In genomic region chrX:159547093-159547492, GRCm38 (mm10) we compare ENCODE assay signal across 24 mouse cellular contexts. TPM values are rescaled to one million over a fixed set of nuclear protein-coding genes. Genes with fewer than 3 reads are reported as not detected.
A peak's percentile ranks its signal among the peaks of the same experiment; 100 is the strongest.
DNase-seq lines count a peak whose midpoint lies in the region; ATAC-seq and TF ChIP-seq lines count a peak whose summit lies in the region.
"Had no signal": no experiment of that assay in that cellular context is flagged by ENCODE, and none has a peak within 500 bp of the region (broad histone marks: within the 10 kb centered on the region; RNA-seq: fewer than 3 reads in every experiment).

No protein-coding gene starts in this region.

- peak; percentile 69 to 73; a peak in 3 of 4 replicates for TF ChIP-seq EP300 in MEL (IDR thresholded peaks at IDR 0.05; ENCODE audit: low read depth in 1 of 2, low read length in 2 of 2)

- no peak for TF ChIP-seq POLR2A in MEL (IDR thresholded peaks at IDR 0.05; ENCODE audit: control insufficient read depth in 1 of 2, insufficient read depth in 1 of 2, low read depth in 1 of 2, low read length in 2 of 2, poor library complexity in 1 of 2)

- no peak overlapping the region for H3K9ac ChIP-seq in MEL (ENCODE audit: control insufficient read depth, low read depth, low read length, poor library complexity, severe bottlenecking)
- H3K9ac ChIP-seq: embryonic facial prominence, embryonic 13.5 days; embryonic facial prominence, embryonic 15.5 days; forebrain, embryonic 12.5 days had no signal

- peak; percentile 71 for ATAC-seq in megakaryocyte progenitor cell, adult 5-6 weeks (replicated peaks; ENCODE audit: poor library complexity)
- ATAC-seq: forebrain, embryonic 14.5 days; forebrain, embryonic 16.5 days had no signal

- peak overlapping the region; percentile 3; the same call in 1 of the 2 replicates for H3K27ac ChIP-seq in MEL (ENCODE audit: control insufficient read depth, low read depth, low read length)
- H3K27ac ChIP-seq: embryonic facial prominence, embryonic 13.5 days; embryonic facial prominence, embryonic 15.5 days; forebrain, embryonic 10.5 days; forebrain, embryonic 12.5 days had no signal

- peaks cover 9 to 20% of the 10 kb centered on the region in 2 experiments for H3K4me1 ChIP-seq in MEL (ENCODE audit: control insufficient read depth in 1 of 2, insufficient read depth in 2 of 2, low read length in 2 of 2)
- H3K4me1 ChIP-seq: embryonic facial prominence, embryonic 13.5 days; embryonic facial prominence, embryonic 15.5 days; forebrain, embryonic 10.5 days; forebrain, embryonic 12.5 days had no signal

- TF ChIP-seq CTCF in MEL (IDR thresholded peaks at IDR 0.05 in 2 of 3, conservative IDR thresholded peaks at IDR 0.05 in 1 of 3; ENCODE audit: control insufficient read depth in 1 of 3, insufficient read depth in 1 of 3, low read depth in 2 of 3, low read length in 3 of 3, poor library complexity in 1 of 3, severe bottlenecking in 1 of 3) = no peak

- no peaks in the 10 kb centered on the region for H3K9me3 ChIP-seq in MEL (replicated peaks; ENCODE audit: insufficient read depth, low read length)
- H3K9me3 ChIP-seq: embryonic facial prominence, embryonic 13.5 days; embryonic facial prominence, embryonic 15.5 days; forebrain, embryonic 10.5 days; forebrain, embryonic 12.5 days had no signal

- DNase-seq in 416B (ENCODE audit: low read depth) (peak; percentile 33), MEL (ENCODE audit: low read depth, low spot score) (peak; percentile 28)
- peak; percentile 9 for DNase-seq in CD4-positive helper T cell, adult 2 months (ENCODE audit: low read depth, low spot score)
- DNase-seq in ovary, postnatal 14 days (ENCODE audit: low spot score) = no peak
- DNase-seq in adrenal gland, adult 2 months = no peak
- no peak for DNase-seq in lung, adult 18-20 months
- DNase-seq: adrenal gland, adult 8-10 months; adrenal gland, postnatal 14 days; adrenal gland, postnatal 36 days; B cell, adult 2 months; cerebellum, adult 11-12 months; cerebellum, adult 2 months; cerebellum, adult 9-10 months; cerebellum, postnatal 10 days; cerebellum, postnatal 25 days; embryo, embryonic 11 days had no signal

- H3K79me2 ChIP-seq in MEL (ENCODE audit: control insufficient read depth, insufficient read depth, low read length, poor library complexity) = peaks cover 3% of the 10 kb centered on the region

- no peak for TF ChIP-seq RAD21 in MEL (IDR thresholded peaks at IDR 0.05; ENCODE audit: low read depth, low read length)

- H3K36me3 ChIP-seq in MEL (ENCODE audit: control insufficient read depth in 1 of 2, insufficient read depth in 2 of 2, low read length in 2 of 2) = peaks cover 22 to 23% of the 10 kb centered on the region in 2 experiments

- H3K27me3 ChIP-seq in MEL (ENCODE audit: control insufficient read depth in 1 of 2, insufficient read depth in 2 of 2, low read length in 2 of 2) = no peaks in the 10 kb centered on the region
- H3K27me3 ChIP-seq: embryonic facial prominence, embryonic 15.5 days; forebrain, embryonic 12.5 days had no signal

- H3K4me3 ChIP-seq in MEL (ENCODE audit: control insufficient read depth in 1 of 2, insufficient read depth in 1 of 2, low read depth in 2 of 2, low read length in 2 of 2) = peak overlapping the region in 1 of 2 experiments; percentile 30; a peak in 2 of 4 replicates
- H3K4me3 ChIP-seq: embryonic facial prominence, embryonic 13.5 days; embryonic facial prominence, embryonic 15.5 days; erythroblast, embryonic 14.5 days; forebrain, embryonic 10.5 days; forebrain, embryonic 12.5 days had no signal

TF ChIP-seq in MEL, 35 proteins besides CTCF, POLR2A, EP300 and RAD21:
- TF ChIP-seq TCF12 (IDR thresholded peaks at IDR 0.05; ENCODE audit: low read depth, low read length) (peak; percentile 66), RCOR1 (IDR thresholded peaks at IDR 0.05; ENCODE audit: low read depth, low read length) (peak; percentile 29; the same call in 1 of the 2 replicates), ELF1 (IDR thresholded peaks at IDR 0.05; ENCODE audit: low read depth, low read length) (no peak), MEF2A (IDR thresholded peaks at IDR 0.05; ENCODE audit: extremely low read depth, insufficient replicate concordance, low read depth, low read length, poor library complexity, severe bottlenecking) (0 out of 2 replicates have a peak, but pooled peaks have one; percentile 24), ETS1 (IDR thresholded peaks at IDR 0.05; ENCODE audit: low read depth, low read length) (0 out of 2 replicates have a peak, but pooled peaks have one; percentile 15), TAL1 (IDR thresholded peaks at IDR 0.05; ENCODE audit: low read length) (peak; percentile 19; the same call in 1 of the 2 replicates), POLR2AphosphoS5 (IDR thresholded peaks at IDR 0.05; ENCODE audit: borderline replicate concordance, low read depth, low read length) (no peak), GATA1 (IDR thresholded peaks at IDR 0.05; ENCODE audit: low read depth, low read length) (peak; percentile 77)
TF ChIP-seq in MEL: peak in this region for 6.

RNA-seq across cellular contexts. Expression of gene Bclaf3, which starts 20.6 kb away (rescaled TPM):
- 12.8 and 13.0 TPM in 2 replicates for total RNA-seq in MEL (2012; rRNA removed)
- 10 to 100 TPM in 1 of 2 experiments, not detected in 1; 23.7 TPM for polyA plus RNA-seq in MEL (2012; ENCODE audit: insufficient read depth in 1 of 2, insufficient read length in 2 of 2, low read depth in 1 of 2, low replicate concordance in 2 of 2, missing spikeins in 1 of 2)
- total RNA-seq in megakaryocyte progenitor cell, adult 5-6 weeks (2015) = 30.9 and 33.1 TPM in 2 replicates
- total RNA-seq in megakaryocyte progenitor cell, adult 5-6 weeks (2017) = 24.5 and 38.6 TPM in 2 replicates
- 1 to 10 TPM; 8.5 to 9.2 TPM for total RNA-seq in adrenal gland, adult 2 months (2021)
- 0.32 and 0.53 TPM in 2 replicates for polyA plus RNA-seq in adrenal gland, adult 2 months (2012; rRNA removed)

Comparison
In these comparisons a context has a peak if more than half of its experiments do, and no peak if none do; other contexts are left out.
1. DNase-seq: peak in 416B (single experiment), CD4-positive helper T cell, adult 2 months (single experiment) and MEL (single experiment); none in ovary, postnatal 14 days (single experiment), adrenal gland, adult 2 months (single experiment) and lung, adult 18-20 months (0 of 2).